Mouse (Mus musculus): ENCODE measurements around the gene Palm3.
A peak's percentile ranks its signal among the peaks of the same experiment; 100 is the strongest.
"Not testable (repeated sequence)": the region's sequence is repeated elsewhere in the genome, so short reads cannot be mapped to it uniquely, and the experiment has no call there.

Palm3 gene

GRCm38 (mm10) chr8:84021096-84021495, at the start of gene Palm3:
Gene Palm3 (plus strand): TSS chr8:84021471.
- DNase-seq (ENCODE audit: low spot score) = peak; percentile 64

DNA sequence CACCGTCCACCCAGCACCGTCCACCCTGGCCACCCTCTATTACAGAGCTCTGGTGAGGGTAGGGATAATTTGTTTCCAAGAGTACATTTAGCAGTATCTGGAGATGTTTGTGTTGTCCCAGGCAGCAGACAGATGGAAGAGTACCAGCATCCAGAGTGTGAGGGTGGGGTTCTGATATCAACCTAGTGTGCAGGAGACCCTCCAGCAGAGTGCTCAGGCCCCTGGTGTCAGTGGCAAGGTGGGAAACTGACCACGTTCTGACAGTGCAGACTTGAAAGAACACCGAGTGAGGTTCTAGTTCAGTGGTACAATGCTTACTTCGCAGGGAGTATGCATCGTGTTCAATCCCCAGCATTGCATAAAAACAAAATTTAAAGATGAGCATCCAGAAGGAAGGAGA, 49.6 kb upstream of the Palm3 start:
- DNase-seq (ENCODE audit: low spot score) = no peak

- peak; percentile 98 for DNase-seq (ENCODE audit: low spot score)
Observed at GRCm38 (mm10) chr8:83972150-83973120, 48.8 kb upstream of the Palm3 start, which contains the start of gene Prkaca. Gene Prkaca (plus strand): TSS chr8:83972993.

GRCm38 (mm10) chr8:83973161-83974031, 47.9 kb upstream of the Palm3 start:
- DNase-seq (ENCODE audit: low spot score) = no peak

DNA sequence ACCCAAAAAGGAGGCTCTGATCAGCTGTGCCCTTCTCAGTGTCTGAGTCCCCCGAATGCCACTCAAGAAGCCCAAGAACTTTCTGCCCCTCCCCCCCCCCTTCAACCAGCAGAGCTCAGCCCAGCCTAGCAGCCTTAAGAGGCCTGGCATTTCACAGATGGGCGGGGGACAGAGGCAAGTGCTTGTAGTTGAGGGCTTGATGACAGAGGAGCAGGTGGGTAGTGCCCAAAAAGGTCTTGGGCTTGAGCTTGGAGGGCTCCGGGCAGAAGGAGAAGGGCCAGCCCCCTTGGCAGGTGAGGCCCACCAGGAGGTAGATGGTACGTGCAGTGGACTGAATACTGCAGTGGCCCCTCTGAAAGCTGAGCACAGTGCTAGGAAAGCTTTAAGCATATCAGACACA, 46.8 kb upstream of the Palm3 start:
- DNase-seq (ENCODE audit: low spot score) = no peak

DNA sequence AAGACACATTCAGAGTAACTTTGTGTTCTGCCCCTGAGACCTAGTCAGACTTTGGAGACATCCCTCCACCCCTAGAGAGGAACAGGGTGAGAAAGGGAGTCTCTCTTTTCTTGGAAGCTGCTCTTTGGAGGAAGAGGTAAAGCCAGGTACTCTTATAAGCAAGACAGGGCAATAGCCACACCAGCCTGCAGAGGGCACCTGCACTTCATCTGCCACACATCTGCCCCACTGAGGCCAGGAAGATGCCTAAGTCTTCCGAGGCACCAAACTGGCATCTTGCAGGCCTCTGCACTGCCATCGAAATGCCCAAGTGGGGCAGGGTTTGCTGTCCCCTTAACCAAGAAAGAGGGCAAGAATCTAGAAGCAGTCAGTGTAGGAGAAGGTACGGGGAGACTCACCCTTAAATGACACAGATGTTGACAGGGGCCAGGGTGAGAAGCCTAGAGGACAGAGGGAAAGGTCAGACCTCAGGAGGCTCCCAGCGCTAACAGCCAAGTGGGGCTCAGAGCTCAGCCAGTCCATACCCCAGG, 45.1 kb upstream of the Palm3 start:
- DNase-seq (ENCODE audit: low spot score) = no peak

DNA sequence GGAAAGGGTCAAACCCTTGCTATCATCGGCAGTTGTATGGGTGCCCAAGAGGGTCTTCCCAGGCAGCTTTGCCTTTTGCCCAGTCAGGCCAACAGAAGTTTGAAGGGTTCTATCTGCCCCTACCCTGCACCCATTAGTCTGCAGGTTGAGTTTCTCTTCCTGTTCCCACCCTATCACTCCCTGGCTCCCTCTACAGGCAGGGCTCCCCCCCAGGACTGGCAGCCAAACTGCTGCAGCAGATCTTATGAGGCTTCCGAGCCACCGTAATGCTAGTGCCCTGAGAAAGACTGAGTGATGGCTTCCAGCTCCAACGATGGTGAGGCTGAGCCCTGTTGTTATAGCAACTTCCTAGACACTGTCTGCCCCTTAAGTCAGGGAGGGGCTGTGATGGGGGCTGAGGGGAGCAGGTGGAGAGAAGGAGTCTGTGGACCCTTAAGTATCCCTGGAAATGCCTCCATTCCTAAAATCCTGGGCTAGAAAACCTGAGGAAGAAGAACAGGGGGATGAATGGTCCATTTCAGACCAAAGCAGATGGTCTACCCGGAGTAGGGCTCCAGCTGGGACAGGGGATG, 44.4 kb upstream of the Palm3 start:
- DNase-seq (ENCODE audit: low spot score) = no peak

GRCm38 (mm10) chr8:83977646-83978045, 43.6 kb upstream of the Palm3 start:
- no peak for DNase-seq (ENCODE audit: low spot score)

DNA sequence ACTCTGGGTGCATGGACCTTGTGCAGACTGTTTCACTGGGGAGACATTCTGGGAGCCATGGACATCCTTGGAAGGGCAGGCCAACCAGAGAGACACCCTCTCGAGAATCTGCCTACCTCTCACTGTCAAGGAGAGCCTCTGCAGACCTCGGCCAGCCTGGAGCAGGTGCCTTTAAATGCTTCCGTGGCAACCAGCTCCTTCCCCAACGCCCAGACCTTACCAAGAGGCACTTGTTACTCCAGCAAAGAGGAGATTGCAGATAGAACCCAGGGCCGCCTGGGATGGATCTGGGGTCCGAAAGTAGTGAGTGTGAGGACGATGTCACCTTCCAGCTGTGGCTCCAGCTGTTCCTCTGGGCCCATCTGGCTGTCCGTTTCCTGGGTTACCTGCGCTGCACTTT, 43.1 kb upstream of the Palm3 start:
- no peak for DNase-seq (ENCODE audit: low spot score)

DNA sequence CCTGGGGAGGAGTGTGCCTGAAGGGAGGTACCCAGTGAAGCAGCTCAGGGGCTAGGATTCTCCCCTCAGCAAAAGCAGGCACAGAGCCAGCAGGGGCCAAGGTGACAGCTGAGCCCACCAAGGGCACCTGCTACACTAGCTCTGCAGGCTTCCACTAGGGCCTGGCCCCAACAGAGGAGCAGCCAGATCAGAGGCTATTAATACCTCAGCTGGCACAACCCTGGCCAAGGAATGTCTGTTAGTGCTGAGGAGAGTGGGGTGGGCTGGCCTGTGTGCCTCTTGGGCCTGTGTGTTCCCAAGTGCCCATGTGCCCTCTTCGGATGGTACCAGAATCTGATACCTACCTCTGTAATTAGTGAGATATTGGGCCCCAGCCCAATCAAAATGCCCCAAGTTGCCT, 41.0 kb upstream of the Palm3 start:
- DNase-seq (ENCODE audit: low spot score) = no peak

DNA sequence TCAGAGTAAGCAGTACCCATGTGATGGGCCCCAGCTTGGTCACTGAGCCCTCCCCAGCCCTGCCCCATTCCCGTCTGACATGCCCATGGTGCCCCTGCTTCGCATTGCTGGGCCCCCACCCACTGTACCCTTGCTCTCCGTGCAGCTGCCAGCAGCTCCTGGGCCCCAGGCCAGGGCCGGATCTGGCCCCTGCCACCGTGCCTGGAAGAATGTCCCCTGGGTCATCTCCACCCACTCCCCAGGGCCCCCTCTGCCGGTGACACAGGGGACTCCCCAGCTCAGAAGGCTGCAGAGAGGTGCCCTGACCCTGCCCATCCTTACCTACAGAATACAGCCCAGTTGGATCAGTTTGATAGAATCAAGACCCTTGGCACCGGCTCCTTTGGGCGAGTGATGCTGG, 40.4 kb upstream of the Palm3 start:
- DNase-seq (ENCODE audit: low spot score) = no peak

DNA sequence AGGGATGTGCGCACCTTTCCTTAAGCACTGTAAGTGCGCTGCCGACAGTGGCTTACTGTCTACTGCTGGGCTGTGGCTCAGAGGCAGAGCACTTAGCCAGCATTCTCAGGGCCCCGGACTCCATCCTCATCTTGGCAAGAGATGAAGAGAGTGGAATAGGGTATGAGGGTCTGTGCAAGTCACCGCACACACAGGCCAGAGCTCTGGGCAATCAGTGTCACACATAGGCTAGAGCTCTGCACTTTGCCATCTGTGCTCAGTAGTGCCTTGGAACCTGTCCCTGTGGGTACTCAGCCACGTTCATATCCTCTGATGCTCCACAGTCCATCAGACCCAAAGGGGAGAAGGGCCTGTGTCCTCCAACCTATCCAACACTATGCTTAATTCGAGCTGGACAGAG, 39.7 kb upstream of the Palm3 start:
- no peak for DNase-seq (ENCODE audit: low spot score)

GRCm38 (mm10) chr8:83982449-83982848, 38.8 kb upstream of the Palm3 start:
- no peak for DNase-seq (ENCODE audit: low spot score)

- not testable (repeated sequence) for DNase-seq (ENCODE audit: low spot score)
Observed at GRCm38 (mm10) chr8:83983222-83983621, 38.0 kb upstream of the Palm3 start.

- no peak for DNase-seq (ENCODE audit: low spot score)
Observed at GRCm38 (mm10) chr8:83989243-83989642, 32.0 kb upstream of the Palm3 start.

GRCm38 (mm10) chr8:83990170-83990569, 31.1 kb upstream of the Palm3 start:
- DNase-seq (ENCODE audit: low spot score) = no peak

GRCm38 (mm10) chr8:83992488-83992887, 28.8 kb upstream of the Palm3 start:
- DNase-seq (ENCODE audit: low spot score) = no peak

DNA sequence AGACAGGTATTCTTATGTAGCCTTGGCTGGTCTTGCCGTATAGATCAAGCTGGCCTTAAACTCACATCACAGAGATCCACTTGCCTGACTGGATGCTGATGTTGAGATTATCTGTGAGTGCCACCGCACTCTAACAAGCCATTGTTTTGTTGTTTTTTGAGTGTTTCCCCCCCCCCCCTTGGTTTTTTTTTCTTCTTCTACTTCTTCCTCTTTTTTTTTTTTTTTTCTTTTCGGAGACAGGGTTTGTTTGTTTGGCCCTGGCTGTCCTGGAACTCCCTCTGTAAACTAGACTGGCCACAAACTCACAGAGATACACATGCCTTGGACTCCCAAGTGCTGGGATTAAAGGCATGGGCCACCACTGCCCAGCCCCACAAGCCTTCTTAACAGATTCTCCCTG, 27.2 kb upstream of the Palm3 start:
- no peak for DNase-seq (ENCODE audit: low spot score)

GRCm38 (mm10) chr8:83995973-83996372, 25.3 kb upstream of the Palm3 start:
- no peak for DNase-seq (ENCODE audit: low spot score)

DNA sequence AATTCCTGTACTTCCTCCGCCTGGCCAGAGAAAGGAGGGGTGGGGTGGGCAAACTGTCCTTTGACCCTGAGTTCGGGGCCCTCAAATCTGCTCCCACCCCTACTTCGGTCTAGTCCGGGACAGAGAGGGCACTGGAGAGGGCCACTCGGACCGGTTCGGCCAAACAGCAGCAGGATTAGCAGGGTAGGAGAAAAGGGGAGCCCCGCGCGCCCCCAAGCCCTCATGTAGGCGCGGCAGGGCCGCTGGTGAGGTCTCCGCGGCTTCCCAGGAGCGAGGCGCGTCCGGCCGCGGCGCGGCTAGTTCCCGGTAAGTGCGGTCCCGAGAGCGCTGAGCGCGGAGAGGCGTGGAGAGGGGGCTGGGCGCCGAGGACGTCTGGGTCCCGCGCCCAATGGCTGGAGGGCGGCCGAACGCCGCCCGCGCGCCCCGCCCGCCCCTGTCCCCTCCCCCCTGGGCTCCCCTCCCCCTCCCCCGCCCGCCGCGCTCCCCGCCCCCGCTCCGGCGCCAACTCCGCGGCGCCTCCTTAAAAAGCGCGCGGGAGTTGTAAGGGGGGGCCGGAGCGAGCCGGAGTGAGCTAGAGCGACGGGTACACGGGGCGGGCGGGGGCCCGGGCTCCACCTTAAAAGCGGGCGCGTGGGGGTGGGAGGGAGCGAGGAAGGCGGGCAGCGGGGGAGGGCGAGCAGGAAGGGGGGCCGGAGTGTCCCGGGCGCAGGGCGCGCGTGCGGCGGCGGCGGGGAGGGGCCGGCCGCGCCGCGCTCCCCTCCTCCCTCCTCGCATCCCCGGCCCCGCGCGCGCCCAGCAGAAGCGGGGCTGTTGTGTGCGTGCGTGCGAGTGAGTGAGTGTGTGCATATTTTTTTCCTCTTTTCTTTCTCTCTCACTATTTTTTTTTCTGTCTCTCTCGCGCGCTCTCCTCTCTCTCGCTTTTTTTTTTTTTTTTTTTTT, 24.4 kb upstream of the Palm3 start:
- DNase-seq (ENCODE audit: low spot score) = peak; percentile 91

DNA sequence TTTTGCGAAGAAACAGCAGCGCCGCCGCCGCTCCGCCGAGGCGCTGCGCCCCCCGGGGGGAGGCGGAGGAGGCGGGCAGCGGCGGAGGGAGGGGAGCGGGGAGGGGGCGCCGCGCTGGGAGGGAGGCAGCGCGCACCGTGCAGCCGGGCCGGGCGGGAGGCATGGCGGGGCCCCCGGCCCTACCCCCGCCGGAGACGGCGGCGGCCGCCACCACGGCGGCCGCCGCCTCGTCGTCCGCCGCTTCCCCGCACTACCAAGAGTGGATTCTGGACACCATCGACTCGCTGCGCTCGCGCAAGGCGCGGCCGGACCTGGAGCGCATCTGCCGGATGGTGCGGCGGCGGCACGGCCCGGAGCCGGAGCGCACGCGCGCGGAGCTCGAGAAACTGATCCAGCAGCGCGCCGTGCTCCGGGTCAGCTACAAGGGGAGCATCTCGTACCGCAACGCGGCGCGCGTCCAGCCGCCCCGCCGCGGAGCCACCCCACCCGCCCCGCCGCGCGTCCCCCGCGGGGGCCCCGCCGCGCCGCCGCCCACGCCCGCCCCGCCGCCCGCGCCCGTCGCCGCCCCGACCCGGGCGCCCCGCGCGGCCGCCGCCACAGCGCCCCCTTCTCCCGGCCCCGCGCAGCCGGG, 23.6 kb upstream of the Palm3 start, which contains the start of gene Samd1:
Gene Samd1, plus strand, starts transcription at position 162 of the 631 bp plus-strand sequence.
- no peak for DNase-seq (ENCODE audit: low spot score)

All from urinary bladder, postnatal 14 days (tissue).